Mouse (Mus musculus) gastrocnemius, postnatal 4 days (tissue): ENCODE measurements around the gene Oas2. TPM values are rescaled to one million over a fixed set of nuclear protein-coding genes. Genes with fewer than 3 reads are reported as not detected.
"Not testable (repeated sequence)": the region's sequence is repeated elsewhere in the genome, so short reads cannot be mapped to it uniquely, and the experiment has no call there.

Source experiments
- DNase-seq, 2 experiments: peaks; one replicate each; pipeline ENCODE4 v3.0.0; 2021 to 2022; ENCODE audit warnings: low spot score in 2 of 2, mixed read lengths in 2 of 2
- long read RNA-seq, 2 experiments: library from polyadenylated mRNA; stranded (forward); transcript quantifications; one replicate each; pipeline ENCODE4 v2.0.0; 2021
- total RNA-seq, 2 experiments: library from RNA; stranded (reverse); gene quantifications; 2 replicates each; pipeline ENCODE4 v1.2.3; 2021

Oas2 gene
- total RNA-seq, result under 1 TPM; 0.23 to 0.25 TPM
- long read RNA-seq, experiment 1, result 0 reads
- long read RNA-seq, experiment 2, result 0 reads

- DNase-seq, result no peak
Measured at GRCm38 (mm10) chr5:120749688-120750087, at the start of gene Oas2. Oas2 (minus strand) TSS chr5:120749853.

DNA sequence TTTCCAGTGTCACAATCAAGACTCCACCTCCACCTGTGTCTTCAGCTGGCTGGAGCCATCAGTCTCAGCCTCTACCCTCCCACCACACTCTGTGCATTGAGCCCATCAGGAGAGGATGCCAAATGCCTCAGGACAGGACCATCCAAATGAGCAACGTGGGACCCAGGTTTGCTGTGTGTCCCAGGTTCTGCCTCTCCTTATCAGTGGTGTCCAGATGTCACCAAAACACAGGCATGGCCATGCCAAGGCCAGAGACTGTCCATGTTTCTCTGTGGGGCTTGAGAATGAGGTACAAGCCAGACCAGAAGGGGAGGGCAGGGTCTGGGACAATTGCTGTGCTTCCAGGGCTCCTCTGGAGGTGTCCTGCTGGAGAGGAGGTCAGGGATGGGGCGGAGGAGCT lies 49.3 kb upstream of the Oas2 start:
- DNase-seq, result not testable (repeated sequence)

DNA sequence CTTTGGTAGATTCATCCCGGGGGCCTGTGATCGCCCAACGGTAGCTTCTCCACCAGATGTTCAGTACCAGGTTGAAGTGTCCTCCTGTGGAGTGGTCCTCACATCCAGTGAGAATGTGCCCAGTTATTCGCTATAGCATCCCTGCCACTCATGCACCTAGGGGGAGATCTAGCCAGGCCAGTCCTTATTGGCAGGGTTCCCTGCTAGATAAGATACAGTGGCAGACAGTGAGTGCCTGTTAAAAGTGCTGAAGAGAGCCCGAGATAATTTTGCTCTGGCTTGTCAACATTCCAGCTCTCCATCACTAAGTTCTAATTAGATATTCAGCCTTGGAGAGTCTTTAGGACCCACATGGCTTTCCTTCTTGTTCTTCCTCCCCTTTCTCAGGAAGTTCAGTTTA lies 48.5 kb upstream of the Oas2 start:
- DNase-seq, result not testable (repeated sequence)

DNA sequence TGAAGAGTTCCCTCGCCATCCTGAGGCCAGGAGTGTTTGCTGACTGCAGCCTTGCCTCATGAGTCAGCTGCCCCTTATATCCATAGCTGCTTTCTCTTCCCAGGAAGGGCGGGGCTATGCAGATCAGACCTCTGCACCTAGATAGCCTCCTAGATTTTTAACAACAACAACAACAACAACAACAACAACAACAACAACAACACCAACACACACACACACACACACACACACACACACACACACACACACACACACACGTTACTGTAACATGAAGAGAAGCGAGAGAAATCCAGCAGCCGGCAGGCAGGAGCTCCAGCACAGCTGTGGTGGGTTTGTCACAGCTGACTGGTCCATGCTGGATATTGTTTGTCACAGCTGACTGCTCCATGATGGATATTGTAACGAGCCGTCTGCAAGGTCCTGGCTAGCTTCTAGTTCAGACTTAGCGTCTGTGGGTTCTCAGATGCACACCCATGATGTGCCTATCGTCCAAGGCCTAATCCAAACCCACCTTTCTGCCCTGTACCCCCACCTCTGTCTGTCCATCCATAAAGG lies 45.9 kb upstream of the Oas2 start, which contains the start of gene Oas1e:
Oas1e (minus strand) TSS at position 51 of the 555 bp plus-strand sequence.
- DNase-seq, result not testable (repeated sequence)

GRCm38 (mm10) chr5:120793043-120793442 lies 43.4 kb upstream of the Oas2 start:
- DNase-seq, result peak in 1 of 2 experiments; percentile 38

DNA sequence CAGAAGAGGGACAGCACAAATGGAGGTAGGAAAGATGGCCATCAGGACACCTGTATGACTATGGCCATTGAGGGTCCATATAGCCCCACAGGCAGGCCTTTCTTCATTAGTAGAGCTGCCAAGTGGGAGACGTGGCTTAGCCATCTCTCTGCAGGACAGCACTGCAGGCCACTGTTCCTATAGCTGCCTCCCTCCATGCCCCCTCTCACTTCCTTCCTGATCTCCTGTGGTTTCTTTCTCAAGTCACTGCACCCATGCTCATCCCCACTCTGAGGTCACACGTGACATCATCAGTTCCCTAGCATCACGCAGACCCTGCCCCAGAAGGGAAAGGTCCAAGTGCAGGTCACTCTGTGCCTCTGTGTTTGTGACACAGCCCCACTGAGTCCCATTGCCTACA lies 37.4 kb upstream of the Oas2 start:
- DNase-seq, result no peak

DNA sequence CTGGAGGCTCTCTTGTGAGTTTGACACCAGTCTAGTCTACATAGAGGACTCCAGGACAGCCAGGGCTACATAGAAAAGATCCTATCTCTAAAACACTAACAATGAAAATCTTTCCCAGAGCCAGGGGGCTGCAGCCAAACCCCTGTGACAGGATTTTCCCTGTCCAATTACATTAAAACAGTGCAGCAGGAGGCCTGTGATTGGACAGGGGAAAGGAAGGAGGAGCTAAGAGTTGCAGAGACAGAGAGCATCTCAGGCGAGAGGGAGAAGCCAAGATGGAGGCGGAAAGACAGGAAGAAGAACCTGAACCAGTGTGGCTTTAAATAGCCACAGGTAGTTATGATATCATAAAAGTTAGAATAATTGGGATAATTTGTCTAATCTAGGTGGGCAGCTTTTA lies 32.8 kb upstream of the Oas2 start:
- DNase-seq, result no peak

GRCm38 (mm10) chr5:120781646-120782045 lies 32.0 kb upstream of the Oas2 start:
- no peak for DNase-seq

GRCm38 (mm10) chr5:120779922-120780321 lies 30.3 kb upstream of the Oas2 start:
- DNase-seq, result no peak

GRCm38 (mm10) chr5:120778941-120779340 lies 29.3 kb upstream of the Oas2 start:
- no peak for DNase-seq

GRCm38 (mm10) chr5:120777478-120777877 lies 27.8 kb upstream of the Oas2 start, which contains the start of gene Oas3:
Oas3 (minus strand) TSS chr5:120777661.
- DNase-seq, result no peak

GRCm38 (mm10) chr5:120776801-120777200 lies 27.1 kb upstream of the Oas2 start:
- DNase-seq, result no peak

DNA sequence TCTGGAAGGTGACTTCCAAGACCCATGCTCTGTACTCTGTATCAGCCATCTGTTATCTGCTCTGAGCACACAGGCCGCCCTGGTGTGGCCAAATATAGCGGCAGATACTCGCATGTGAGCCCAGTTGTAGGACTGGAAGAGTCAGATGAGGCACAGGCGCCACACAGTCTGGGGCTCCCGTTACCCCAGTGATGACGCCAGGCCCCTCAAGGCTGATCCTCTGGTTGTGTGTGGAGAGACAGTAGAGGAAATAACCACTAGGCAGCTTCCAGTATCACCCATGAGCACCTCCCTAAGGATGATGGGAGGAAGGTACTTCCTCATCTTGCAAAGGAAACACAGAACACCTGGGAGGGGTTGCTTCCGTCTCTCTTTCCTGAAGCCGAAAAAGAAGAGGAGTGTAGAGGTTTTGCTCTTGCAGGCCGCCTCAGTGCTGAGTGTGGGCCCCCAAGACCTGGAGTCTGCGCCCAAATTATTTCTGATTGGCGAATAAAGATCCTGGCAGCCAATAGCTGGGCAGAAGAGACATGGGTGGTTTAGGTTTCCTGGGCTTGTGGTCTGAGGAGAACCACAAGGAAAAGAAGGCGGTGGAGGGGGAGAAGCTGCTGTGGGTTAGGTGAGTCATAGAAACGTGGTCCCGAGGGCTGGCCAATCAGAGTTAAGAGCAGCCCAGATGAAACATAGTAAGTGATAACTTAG lies 25.8 kb upstream of the Oas2 start:
- no peak for DNase-seq

GRCm38 (mm10) chr5:120769396-120769795 lies 19.7 kb upstream of the Oas2 start:
- no peak for DNase-seq

DNA sequence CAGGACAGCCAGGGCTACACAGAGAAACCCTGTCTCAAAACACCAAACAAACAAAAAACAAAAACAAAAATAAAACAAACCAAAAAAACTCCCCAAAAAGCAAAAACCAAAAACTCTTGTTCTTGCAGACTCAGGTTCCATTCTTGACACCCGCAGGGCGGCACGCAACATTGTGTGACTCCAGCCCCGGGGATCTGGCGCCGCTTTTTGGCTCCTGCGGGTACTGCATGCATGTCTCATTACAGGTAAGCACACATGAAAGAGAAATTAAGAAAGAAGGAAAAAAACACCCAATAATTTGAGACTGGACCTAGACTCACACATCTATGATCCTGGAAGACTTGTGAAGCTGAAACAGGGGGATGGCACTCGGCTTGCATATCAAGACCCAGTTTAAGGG lies 15.4 kb upstream of the Oas2 start:
- DNase-seq, result no peak

GRCm38 (mm10) chr5:120761901-120762300 lies 12.2 kb upstream of the Oas2 start:
- DNase-seq, result no peak

- no peak for DNase-seq
Measured at GRCm38 (mm10) chr5:120754215-120754614, 4.6 kb upstream of the Oas2 start.

DNA sequence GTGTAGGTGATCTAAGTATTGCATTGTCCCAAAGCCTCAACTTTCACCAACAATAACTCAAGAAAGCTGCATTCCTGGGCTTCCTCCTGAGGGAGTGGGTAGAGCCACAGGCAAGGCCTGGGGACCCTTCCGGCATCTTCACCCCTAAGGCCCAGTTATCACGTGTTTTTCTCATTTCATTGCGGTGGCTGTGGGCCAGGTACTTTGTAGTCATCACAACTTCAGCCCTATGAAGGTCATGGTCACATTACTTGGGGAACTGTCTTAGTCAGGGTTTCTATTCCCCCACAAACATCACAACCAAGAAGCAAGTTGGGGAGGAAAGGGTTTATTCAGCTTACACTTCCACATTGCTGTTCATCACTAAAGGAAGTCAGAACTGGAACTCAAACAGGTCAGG lies 3.1 kb upstream of the Oas2 start:
- no peak for DNase-seq

GRCm38 (mm10) chr5:120751206-120751605 lies 1.6 kb upstream of the Oas2 start:
- DNase-seq, result no peak

DNA sequence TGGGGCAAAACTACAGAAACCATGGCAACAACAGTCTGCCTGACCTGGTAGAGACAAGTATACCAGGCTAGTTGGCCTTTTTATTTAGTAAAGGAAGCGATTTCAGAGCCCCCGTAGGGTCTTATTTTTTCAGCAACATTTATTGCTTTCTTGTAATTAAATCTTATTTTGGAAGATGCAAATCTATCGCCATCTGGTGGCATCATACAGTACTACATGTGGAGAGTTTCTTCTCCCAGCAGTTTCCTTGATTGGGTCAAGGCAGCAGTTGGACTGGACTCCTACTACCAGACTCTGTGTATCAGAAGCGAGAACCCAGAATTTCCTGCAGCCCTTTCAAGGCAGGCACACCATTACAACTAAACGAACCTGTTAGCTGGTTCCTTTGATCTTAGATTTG lies 3.2 kb downstream of the Oas2 start:
- peak in 1 of 2 experiments; percentile 41 for DNase-seq

GRCm38 (mm10) chr5:120742125-120742524 lies 7.5 kb downstream of the Oas2 start:
- no peak for DNase-seq

- no peak for DNase-seq
Measured at GRCm38 (mm10) chr5:120734380-120734990, 15.2 kb downstream of the Oas2 start.
